Mouse (Mus musculus) embryo, embryonic 11.5 days (tissue): ENCODE results near the gene Gm20388.
"Not testable (repeated sequence)": the region's sequence is repeated elsewhere in the genome, so short reads cannot be mapped to it uniquely, and the experiment has no call there.

Source experiments
- DNase-seq: peaks from one replicate; pipeline ENCODE4 v3.0.0-alpha.2; 2012; ENCODE audit warnings: low read depth, low spot score

Gene Gm20388

DNA sequence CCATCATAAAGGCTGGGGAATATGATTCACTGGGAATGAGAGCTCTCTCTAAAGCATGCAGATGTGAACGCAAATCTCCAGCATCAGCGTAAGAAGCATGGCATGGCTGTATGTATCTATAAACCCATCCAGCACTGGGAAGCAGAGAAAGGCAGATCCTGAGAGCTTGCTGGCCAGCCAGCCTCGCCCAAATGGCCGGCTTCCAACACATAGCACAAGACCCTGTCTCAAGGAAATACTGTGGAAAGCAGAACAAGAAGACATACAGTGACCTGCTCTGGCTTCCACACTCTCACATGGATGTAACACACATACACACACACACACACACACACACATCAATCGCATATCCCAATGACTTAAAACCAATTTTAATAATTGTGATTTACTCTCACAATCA is 4252.6 kb downstream of the Gm20388 start:
- DNase-seq = no peak

DNA sequence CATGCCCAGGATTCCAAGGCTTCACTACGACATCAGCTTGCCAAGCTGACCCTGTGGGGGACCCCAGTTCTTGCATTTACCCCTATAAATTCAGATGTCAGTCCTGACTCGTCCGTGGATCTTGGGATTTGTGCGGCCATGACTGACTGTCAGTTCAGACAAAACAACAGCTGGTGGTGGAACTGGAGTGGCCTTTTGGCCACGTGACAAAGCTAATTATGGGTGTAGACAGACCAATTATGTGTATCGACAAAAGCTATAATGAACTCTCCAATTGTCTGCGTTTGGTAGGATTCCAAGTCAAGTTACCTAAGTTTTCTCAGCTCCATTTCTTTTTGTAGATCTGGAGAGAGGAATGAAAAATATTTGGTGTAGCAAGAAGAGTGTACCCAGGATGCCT is 4259.1 kb downstream of the Gm20388 start:
- no peak for DNase-seq

DNA sequence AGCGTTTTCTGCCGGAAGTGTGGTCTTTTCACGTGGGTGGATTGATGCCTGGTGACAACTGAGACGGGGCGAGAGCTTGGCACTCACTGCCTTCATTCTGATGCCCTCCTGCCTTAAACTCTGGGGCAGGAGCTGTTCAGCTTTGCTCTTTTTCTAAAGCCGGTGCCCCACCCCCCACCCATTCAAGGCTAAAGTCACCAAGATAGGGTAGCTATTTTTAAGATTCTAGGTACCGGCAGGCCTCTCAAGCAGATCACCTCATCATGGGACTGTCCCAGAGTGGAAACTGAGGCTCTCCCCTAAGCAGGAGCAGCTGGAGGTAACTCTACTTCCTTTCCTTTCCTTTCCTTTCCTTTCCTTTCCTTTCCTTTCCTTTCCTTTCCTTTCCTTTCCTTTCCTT is 4260.0 kb downstream of the Gm20388 start:
- DNase-seq = no peak

DNA sequence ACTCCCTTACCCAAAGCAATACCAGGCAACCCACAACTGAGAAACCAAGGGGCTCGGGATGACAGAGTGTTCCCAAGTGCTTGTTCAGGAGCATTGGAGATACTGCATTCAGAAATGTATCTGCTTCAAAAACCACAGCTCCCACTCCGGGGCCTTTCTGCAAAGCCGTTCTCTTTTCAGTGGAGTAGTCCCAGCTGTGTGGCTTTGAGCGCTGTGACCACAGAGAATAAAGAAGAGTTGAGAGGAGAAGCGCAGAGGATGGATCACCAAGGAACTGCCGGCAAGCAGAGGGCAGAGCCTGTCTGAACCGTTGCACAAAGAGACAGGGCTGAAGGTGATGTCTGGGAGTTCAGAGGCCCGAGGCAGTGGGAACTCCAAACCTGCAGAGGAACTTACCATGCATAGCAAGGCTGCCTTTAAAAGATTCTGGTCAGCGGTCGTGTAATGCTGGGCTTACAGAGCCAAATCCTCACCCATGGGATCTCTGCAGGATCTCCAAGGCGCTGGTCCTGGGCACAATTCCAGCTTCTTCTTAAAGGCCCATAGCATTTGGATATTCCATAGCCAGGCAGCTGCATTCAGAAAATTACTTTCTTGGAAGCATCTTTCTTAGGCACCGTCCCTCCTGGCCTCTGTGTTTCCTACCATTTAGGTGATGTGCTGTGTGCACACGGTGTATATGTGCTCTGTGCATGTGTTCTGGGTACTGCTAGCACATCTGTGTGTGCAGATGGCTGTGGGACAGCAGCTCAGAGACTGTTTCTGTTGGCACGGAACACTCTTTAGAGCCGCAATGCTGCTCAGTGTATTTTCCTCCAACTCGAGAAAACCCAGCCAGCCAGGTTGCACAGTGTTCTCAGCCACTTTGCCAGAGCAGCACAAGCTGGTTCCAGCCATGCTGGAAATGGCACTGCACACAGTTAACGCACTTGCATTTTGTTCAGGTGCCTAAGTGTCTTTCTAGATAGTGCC is 4261.2 kb downstream of the Gm20388 start:
- no peak for DNase-seq

DNA sequence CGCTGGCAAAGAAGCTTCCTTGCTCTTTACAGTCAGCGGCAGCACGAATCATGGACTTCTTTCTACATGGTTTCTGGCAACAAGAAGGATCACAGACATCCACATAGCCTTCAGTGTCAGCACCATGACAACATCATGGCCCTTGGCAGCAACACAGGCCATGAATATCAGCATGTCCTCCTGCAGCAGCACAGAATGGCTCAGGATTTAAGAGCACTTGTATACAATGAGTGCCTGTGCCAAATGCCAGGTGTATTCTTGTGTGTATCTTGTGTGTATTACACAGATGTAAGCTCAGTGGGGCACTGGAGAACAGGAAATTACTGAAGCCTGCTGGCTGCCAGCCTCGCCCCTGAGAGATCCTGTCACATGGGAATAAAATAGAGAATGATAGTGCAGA is 4263.0 kb downstream of the Gm20388 start:
- no peak for DNase-seq

DNA sequence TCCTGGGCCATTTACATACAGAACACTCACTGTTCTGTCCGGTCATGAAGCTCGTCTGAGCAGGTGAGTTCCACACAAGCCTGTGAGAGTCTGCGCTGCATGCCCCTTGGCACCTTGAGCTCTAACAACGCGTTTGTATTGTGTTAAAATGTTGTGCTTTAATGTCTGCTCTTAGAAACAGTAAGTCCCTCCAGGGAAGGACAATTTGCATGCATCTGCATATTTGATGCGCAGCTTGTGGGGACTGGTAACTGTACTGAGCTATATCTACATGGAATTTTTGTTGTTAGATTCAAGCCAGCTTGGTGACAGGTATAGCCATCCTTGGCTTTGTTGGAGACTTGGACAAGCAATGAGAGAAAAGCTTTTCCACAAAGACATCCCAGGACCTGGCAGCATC is 4265.5 kb downstream of the Gm20388 start:
- no peak for DNase-seq

DNA sequence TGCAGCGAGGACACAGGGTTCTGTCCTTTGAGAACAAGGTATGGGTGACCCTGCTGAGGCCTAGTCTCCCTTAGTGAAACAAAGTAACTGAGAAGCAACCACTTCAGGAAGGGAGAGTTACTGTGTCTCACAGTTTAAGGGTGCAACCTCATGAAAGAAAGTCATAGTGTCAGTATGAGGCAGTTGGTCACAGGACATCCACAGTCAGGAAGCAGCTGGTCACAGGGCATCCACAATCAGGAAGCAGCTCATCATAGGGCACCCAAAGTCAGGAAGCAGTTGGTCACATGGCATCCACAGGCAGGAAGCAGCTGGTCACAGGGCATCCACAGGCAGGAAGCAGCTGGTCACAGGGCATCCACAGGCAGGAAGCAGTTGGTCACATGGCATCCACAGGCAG is 4266.5 kb downstream of the Gm20388 start:
- DNase-seq = not testable (repeated sequence)

DNA sequence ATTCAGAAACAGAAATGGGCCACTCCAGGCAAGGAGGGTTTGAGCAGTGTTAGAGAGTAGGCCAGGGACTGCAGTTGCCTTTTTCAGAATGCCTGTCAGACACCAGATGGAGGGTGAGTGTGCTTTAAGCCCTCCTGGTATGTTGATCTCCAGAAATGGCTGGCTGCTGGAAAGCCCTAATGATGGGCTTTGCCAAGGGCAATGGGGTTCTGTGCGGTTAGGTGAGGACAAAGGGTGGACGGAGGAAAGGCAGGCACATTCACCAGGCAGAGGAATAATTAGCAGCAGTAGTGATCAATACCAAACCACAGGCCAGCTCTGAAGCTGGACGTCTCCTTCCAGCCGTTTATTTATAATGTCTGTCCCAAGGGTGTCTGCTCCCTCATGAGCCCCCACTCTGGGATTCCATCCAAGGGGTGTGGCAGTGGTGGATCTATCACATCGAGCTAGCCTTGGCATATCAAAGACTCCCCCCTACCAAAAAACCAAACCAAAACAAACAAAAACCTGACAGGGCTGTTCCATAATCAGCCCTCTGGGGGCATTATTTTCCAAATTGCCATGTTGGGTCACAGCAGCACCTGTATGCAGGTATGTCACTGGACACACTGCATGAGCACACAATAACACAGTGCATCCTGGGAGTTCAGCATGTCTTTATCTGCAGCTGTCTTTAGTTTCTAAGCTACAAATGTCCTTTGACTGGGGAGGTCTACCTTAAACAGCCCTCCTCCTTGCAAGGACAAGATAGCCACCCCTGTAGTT is 4270.2 kb downstream of the Gm20388 start:
- no peak for DNase-seq

DNA sequence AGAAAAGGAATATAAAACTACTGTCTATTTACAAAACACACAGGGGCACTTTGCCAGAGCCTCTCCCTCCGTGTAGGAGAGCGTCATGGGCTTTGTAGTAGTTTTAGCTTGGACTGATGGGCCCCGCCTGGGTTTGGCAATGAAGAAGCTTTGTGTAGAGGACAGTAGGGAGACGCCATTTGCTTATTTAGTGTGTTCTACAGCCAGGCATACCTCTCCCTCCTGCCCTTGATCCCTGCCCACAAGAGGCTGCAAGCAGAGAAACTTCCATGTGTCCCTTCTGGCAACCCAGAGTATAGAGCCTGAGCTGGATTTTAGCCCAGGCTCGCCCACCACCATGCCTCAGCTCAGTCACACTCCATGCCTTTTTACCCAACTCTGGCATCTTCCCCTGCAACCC is 4271.1 kb downstream of the Gm20388 start:
- DNase-seq = no peak

DNA sequence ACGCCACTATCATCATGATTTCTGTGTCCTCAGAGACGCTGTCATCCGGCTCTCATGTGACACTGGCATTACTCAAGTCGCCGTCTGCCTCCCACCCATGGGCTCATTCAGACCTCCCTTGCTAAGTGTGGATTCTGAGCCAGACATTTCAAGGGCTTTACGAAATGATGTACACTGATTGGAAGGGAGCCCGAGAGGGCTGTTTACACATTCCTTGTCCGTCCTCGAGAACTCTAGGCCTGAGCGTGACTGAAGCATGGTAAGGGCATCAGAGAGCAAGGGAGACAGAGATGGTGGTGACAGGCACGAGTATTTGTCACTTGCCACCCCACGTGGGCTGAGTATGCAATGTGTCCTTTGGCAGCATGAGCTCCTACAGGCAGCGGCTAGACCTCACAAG is 4271.6 kb downstream of the Gm20388 start:
- DNase-seq = no peak

DNA sequence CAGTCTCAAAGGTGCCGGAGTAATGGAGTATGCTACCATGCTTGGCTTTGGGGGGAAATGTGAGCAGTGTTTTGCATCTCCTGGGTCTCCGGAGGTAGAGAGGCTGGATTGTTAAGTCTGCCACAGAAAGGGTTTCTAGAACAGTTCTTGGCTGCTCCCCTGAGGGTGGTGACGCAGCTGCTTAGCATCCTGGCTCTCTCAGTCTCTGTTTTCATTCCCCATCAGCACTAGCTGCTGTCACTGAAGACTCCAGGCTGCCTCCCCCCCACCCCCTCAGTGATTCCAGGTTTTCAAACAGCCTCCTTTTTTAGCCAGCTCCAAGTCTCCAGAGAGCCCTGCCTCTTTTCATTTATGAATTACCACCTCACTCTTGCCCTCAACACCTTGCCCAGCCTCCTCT is 4273.4 kb downstream of the Gm20388 start:
- DNase-seq = no peak

DNA sequence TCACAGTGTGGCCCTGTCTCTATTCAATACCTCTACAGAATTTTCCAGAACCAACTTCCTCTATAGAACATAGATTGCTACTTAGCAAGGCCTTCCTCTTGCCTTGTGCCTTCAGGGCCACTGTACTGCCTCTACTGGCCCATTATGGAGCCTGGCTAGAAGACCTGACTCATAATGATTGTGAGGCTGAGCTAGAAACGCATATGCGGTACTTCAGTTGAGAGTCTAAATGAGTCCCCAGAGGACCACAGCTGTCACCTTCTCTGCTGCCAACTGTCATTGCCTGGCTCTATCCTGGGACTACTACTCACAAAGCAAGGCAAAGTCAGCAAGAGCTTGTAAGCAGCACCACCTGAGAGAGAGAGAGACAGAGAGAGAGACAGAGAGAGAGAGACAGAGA is 4273.9 kb downstream of the Gm20388 start:
- no peak for DNase-seq

DNA sequence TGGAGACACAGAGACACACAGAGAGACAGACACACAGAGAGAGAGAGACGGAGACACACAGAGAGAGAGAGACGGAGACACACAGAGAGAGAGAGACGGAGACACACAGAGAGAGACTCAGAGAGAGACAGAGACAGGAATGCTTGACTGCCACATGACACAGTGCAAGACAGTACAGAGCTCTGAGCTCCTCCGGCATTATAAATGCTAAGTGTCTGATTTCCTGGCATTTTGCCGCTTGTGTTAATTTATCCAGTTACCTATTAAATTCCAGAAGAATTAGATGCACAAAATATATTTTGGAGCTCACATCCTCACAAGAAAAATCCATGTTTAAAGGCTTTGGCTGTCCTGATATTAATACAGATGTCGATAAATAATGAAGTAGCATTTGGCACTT is 4274.4 kb downstream of the Gm20388 start:
- no peak for DNase-seq

DNA sequence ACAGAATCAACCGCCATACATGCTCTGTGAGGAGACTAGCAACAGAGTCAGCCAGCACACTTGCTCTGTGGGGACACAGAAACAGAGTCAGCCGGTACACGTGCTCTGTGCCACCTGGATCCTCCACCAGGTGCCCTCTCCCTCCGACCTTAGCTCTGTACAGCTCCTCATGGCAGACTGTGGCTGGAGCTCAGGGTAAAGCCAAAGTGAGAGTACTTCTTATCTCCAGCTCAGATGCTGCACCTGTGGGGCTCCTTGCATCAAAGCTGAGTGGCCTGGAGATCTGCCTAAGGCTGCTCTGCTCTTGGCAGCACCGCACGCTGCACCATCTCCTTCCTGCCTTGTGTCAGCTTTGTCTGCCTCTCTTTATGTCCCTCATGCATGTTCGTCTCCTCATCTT is 4279.7 kb downstream of the Gm20388 start:
- DNase-seq = no peak

DNA sequence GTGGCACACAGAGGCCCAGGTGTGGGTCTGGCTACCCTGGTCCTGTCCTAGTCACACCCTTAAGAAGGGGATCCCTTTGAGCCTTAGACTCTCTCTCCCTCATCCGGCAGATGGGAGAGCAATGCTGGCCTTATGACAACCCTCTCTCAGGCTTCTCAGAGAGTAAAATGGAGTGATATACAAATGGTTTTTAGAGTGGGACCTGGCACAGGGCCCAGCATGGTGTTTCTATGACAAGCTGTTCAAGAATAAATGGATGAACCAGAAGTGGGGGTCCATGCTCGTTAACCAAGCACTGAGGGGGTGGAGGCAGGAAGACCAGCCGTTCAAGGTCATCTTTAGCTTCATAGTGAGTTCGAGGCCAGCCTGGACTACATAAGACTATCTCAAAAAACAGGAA is 4281.6 kb downstream of the Gm20388 start:
- no peak for DNase-seq

DNA sequence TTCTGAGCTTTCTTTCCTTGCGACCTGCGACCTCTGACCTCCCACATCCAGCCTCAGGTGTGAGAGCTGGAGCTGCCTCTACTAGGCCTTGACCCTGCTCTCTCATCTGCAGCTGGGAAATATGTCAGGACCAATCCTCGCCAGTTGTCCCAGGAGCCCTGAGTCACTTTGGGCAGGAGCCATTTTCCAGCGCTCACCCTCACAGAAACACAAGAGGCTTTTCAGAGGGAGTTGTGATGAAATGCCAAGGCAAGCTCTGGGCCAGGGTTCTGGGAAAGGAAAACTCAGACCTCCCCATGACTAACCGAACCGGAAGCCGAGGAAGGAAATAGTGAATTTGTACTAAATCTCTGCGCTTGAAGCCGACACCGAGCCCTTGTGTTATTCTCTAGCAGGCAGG is 4282.3 kb downstream of the Gm20388 start:
- DNase-seq = no peak

DNA sequence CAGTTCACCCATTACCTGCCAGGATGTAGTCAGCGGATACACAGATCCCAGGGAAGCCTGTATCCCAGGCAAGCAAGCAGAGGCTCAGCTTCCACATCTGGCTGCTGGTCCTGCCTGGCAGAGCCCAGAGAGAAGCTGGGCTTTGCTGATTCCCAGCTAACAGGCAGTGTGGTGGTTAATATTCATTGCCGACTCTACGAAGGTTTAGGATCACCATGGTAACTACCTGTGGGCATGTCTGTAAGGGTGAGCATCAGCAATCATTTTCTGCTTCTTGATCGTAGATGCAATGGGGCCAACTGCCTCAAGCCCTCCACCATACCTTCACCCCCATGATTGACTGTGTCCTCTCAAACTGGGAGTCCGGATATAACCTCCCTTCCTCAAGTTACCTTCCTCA is 4283.4 kb downstream of the Gm20388 start:
- DNase-seq = no peak

DNA sequence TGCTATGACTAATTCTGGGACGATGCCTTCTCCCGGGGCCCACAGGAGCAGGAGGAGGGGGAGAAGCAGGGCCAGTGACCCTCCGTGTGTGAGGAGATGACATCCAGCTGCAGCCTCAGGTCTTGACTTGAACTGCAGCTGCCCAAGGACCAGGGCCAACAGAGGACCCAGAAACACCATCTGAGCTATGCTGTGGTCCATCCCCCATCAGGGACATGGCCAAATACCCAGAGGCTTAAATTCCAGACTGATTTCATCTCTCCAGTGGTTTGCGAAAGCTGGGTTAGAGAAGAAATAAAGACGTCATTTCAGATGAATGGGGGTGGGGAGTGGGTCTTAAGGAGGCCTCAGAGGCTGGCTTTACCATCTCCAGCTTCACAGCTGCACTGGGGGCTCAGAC is 4285.6 kb downstream of the Gm20388 start:
- DNase-seq = no peak

DNA sequence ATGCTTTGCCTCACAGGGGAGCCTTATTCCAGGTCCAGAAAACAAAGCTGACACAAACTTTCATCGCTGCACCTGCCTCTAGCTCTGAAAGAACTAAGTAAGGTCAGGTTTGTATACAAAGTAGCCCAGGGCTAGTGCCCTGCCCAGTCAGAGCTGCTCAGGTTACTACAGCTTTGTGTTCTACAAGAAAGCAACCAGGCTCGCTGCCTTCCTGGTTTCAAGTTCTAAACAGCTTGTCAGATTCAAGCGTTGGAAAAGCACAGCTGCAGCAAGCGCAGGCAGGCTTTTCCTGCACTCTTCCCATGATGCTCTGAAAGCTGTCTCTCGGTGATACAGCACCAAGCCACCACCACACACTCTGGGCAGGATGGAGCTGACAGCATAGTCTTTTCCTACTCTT is 4286.2 kb downstream of the Gm20388 start:
- no peak for DNase-seq

DNA sequence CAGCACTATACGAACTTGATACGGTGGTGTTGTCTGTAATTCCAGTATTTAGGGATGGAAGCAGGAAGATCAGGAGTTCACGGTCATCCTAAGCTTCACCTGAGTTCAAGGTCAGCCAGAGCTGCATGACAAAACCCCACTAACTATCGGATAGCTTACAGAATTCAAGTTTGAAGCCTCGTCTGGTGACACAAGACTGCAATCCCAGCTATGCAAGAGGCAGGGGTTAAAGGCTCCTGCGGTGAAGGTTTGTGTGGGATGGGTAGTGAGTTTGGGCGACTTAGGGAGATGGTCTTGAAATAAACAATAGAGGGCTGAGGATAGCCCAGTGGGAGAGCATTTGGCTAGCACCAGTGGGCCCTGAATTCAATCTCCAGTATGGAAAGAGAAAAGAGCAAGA is 4287.6 kb downstream of the Gm20388 start:
- DNase-seq = no peak

DNA sequence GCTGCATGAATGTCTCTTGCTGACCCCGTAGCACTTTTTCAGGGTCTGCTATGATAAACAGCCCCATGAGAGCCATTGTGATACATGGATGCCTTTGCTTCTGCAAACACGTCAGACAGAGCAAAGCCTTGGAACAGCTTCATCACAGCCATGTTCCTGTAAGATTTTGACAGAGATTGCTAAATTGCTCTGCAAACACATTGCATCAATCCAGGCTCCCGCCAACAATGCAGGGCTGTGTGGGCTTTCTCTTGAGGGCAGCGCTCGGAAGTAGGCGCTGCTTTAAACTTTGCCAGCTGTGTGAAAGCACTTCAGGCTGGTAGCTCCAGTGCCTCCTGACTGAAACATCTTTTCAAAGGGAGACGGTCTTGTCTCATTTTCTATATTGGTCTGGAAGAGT is 4289.8 kb downstream of the Gm20388 start:
- DNase-seq = no peak

DNA sequence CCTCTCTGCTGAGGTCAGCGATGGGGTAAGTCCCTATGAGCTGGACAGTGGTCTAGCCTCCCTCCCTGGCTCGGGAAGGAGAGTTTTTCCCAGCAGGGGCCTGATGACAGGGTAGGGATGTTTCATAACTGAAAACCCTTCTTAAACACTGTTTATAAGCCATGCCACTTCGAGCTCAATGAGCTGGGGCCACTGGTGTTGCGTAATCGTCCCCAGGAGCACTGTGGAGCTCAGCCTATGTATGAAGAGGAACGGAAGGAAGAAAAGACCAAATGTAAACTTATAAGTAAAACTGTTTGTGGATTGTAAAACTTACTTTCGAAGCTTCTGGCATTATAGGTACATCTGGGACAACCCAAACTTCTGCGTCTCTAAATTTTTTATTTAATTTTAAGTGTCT is 4291.1 kb downstream of the Gm20388 start:
- DNase-seq = no peak

DNA sequence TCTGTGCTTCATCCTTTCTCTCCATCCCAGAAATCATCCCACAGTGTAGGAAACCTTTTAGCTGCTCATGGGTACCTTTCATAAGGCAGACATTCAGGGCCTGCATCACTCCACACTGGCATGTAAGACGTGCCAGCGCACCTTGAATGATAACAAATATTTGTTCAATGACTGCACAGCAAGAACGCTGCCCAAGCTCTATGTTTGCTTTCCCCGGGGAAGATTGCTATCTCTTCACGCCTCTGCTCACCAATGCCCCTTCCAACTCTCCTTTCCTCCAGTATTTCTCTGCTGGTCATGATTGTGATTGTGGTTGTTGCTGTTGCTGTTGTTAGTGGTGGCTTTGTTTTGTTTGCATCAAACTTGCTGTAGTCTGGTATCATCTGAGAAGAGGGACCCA is 4292.3 kb downstream of the Gm20388 start:
- no peak for DNase-seq
